Mouse (Mus musculus) ES-Bruce4 (cell line): Measurements from ENCODE around the gene Repin1.

ENCODE experiments used
- CTCF ChIP-seq: IDR thresholded peaks from one replicate; pipeline ENCODE4 v1.8.1; 2011; ENCODE audit warnings: low read depth, low read length
- POLR2A ChIP-seq: IDR thresholded peaks from one replicate; pipeline ENCODE4 v1.8.1; 2011; ENCODE audit warnings: low read length; ENCODE audit not compliant: insufficient read depth

- TF ChIP-seq CTCF (no peak), POLR2A (no peak)
Measured at GRCm38 (mm10) chr6:48641391-48641790, 47.7 kb downstream of the Repin1 start.
